In the genomic region with DNA sequence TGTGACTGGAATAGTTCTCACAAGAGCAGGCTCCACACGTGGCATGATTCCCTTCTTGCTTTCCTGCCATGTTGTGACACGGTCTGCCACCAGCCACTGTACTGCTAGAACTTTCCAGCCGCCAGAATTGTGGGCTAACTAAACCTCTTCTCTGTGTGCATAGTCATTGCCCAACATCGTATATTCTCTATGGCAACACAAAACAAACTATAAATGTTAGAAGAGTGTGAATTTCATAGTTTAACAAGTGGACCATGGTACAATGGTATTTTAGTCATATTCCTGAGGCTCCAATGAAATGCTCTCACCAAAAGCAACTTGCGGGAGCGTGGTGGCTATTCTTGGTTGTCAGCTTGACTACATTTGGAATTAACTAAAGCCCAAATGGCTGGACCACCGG, we compare ENCODE assay signal across 23 mouse cellular contexts. TPM values are rescaled to one million over a fixed set of nuclear protein-coding genes. Genes with fewer than 3 reads are reported as not detected.
"Had no signal": no experiment of that assay in that cellular context is flagged by ENCODE, and none has a peak within 500 bp of the region (broad histone marks: within the 10 kb centered on the region; RNA-seq: fewer than 3 reads in every experiment).

No protein-coding gene starts in this region.

- H3K4me1 ChIP-seq: lung, embryonic 15.5 days; midbrain, embryonic 13.5 days; midbrain, embryonic 15.5 days; neural tube, embryonic 13.5 days; neural tube, embryonic 15.5 days had no signal

- DNase-seq: lung, adult 18-20 months; lung, postnatal 14 days; lung, postnatal 36 days; retina, postnatal 1 day; right cerebral cortex, adult 18-20 months; right cerebral cortex, postnatal 4 days; spleen, adult 18-20 months; thymus, adult 2 months; thymus, postnatal 25 days; thymus, postnatal 4 days had no signal

- H3K4me3 ChIP-seq: lung, embryonic 15.5 days; megakaryocyte, embryonic 14.5 days; midbrain, embryonic 13.5 days; midbrain, embryonic 15.5 days; neural tube, embryonic 13.5 days; neural tube, embryonic 15.5 days had no signal

RNA-seq across cellular contexts. Expression of gene Scnn1g, which starts 17.2 kb away (rescaled TPM):
- total RNA-seq: megakaryocyte progenitor cell, adult 5-6 weeks; midbrain, postnatal 0 days had no signal
- polyA plus RNA-seq: liver, embryonic 14.5 days; liver, embryonic 16.5 days; macrophage; midbrain, embryonic 11.5 days; midbrain, embryonic 13.5 days; midbrain, embryonic 15.5 days; neural tube, embryonic 13.5 days; neural tube, embryonic 15.5 days; small intestine, adult 2 months had no signal
